Mouse (Mus musculus): ENCODE results near the gene Chst11. TPM values are rescaled to one million over a fixed set of nuclear protein-coding genes. Genes with fewer than 3 reads are reported as not detected.

Chst11 gene
- polyA plus RNA-seq, 1 experiment: 25.0 TPM

DNA sequence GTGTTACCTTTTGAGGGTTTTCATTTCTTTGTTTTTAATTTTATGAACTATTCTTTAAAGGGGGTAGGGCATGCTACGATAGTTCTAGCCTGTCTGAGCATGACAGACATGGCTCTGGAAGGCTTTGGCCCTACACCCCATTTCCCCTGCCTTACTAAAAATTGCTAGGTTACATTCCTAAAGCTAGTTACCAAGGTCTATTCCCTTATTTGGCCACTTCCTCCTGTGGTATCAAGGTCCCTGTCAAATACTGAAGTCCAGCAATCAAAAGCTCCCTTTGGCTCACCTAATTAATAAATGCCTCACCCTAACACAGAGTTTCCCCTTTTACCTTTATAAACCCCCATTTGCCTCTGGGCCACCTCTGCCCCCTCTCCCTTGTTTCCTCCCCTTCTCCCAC, 167.4 kb downstream of the Chst11 start:
- H3K27ac ChIP-seq (ENCODE audit: insufficient read depth, low read length): no peak overlapping the region
- TF ChIP-seq POLR2A (IDR thresholded peaks at IDR 0.05; ENCODE audit: extremely low read depth, insufficient read depth, low read length): no peak
- TF ChIP-seq CTCF (IDR thresholded peaks at IDR 0.05; ENCODE audit: extremely low read depth, insufficient read depth, low read length): no peak
- H3K4me1 ChIP-seq (ENCODE audit: control insufficient read depth, insufficient read depth, low read length): peaks cover 3% of the 10 kb centered on the region; the same call in 1 of the 2 replicates
- no peak overlapping the region for H3K4me3 ChIP-seq (ENCODE audit: insufficient read depth, low read length)

- Histone ChIP-seq H3K27ac (ENCODE audit: insufficient read depth, low read length) (no peak overlapping the region), H3K4me3 (ENCODE audit: insufficient read depth, low read length) (no peak overlapping the region), H3K4me1 (ENCODE audit: control insufficient read depth, insufficient read depth, low read length) (peaks cover 5% of the 10 kb centered on the region; the same call in 1 of the 2 replicates)
- TF ChIP-seq POLR2A (IDR thresholded peaks at IDR 0.05; ENCODE audit: extremely low read depth, insufficient read depth, low read length) (no peak), CTCF (IDR thresholded peaks at IDR 0.05; ENCODE audit: extremely low read depth, insufficient read depth, low read length) (no peak)
These were observed 168.1 kb downstream of the Chst11 start for GRCm38 (mm10) chr10:83153374-83153773.

GRCm38 (mm10) chr10:83153887-83154286, 168.6 kb downstream of the Chst11 start:
- no peak for TF ChIP-seq CTCF (IDR thresholded peaks at IDR 0.05; ENCODE audit: extremely low read depth, insufficient read depth, low read length)
- no peak for TF ChIP-seq POLR2A (IDR thresholded peaks at IDR 0.05; ENCODE audit: extremely low read depth, insufficient read depth, low read length)
- H3K4me1 ChIP-seq (ENCODE audit: control insufficient read depth, insufficient read depth, low read length): peaks cover 5% of the 10 kb centered on the region; the same call in 1 of the 2 replicates
- H3K27ac ChIP-seq (ENCODE audit: insufficient read depth, low read length): no peak overlapping the region
- no peak overlapping the region for H3K4me3 ChIP-seq (ENCODE audit: insufficient read depth, low read length)

GRCm38 (mm10) chr10:83157289-83157688, 172.0 kb downstream of the Chst11 start:
- H3K4me1 ChIP-seq (ENCODE audit: control insufficient read depth, insufficient read depth, low read length): peaks cover 4% of the 10 kb centered on the region; the same call in 1 of the 2 replicates
- H3K27ac ChIP-seq (ENCODE audit: insufficient read depth, low read length): no peak overlapping the region
- H3K4me3 ChIP-seq (ENCODE audit: insufficient read depth, low read length): no peak overlapping the region
- TF ChIP-seq CTCF (IDR thresholded peaks at IDR 0.05; ENCODE audit: extremely low read depth, insufficient read depth, low read length) (no peak), POLR2A (IDR thresholded peaks at IDR 0.05; ENCODE audit: extremely low read depth, insufficient read depth, low read length) (no peak)

DNA sequence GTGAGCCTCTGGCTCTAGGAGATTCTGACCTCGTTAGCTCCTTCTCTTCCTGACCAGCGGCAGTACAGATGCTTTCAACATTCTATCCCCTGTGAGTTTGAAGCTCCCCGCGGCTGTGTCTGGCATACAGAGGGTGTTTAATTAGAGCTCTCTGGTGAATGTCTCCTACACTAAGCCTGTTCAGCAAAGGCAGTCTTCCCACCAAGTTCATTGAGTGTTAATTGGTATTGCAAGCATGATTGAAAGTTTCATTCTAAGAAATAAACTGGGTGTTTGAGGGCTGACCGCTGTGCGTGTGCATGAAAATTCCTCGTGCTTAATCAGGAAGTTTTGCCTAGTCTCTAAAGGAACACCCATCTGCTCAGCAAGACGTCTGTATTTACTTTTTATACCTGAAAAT, 173.0 kb downstream of the Chst11 start:
- Histone ChIP-seq H3K27ac (ENCODE audit: insufficient read depth, low read length) (no peak overlapping the region), H3K4me1 (ENCODE audit: control insufficient read depth, insufficient read depth, low read length) (peaks cover 6% of the 10 kb centered on the region), H3K4me3 (ENCODE audit: insufficient read depth, low read length) (no peak overlapping the region)
- TF ChIP-seq CTCF (IDR thresholded peaks at IDR 0.05; ENCODE audit: extremely low read depth, insufficient read depth, low read length) (no peak), POLR2A (IDR thresholded peaks at IDR 0.05; ENCODE audit: extremely low read depth, insufficient read depth, low read length) (no peak)

GRCm38 (mm10) chr10:83159229-83159628, 173.9 kb downstream of the Chst11 start:
- H3K4me1 ChIP-seq (ENCODE audit: control insufficient read depth, insufficient read depth, low read length): peaks cover 7% of the 10 kb centered on the region
- TF ChIP-seq CTCF (IDR thresholded peaks at IDR 0.05; ENCODE audit: extremely low read depth, insufficient read depth, low read length) (no peak), POLR2A (IDR thresholded peaks at IDR 0.05; ENCODE audit: extremely low read depth, insufficient read depth, low read length) (no peak)
- no peak overlapping the region for H3K27ac ChIP-seq (ENCODE audit: insufficient read depth, low read length)
- no peak overlapping the region for H3K4me3 ChIP-seq (ENCODE audit: insufficient read depth, low read length)

- no peak overlapping the region for H3K27ac ChIP-seq (ENCODE audit: insufficient read depth, low read length)
These were observed 176.5 kb downstream of the Chst11 start for GRCm38 (mm10) chr10:83161656-83162365.

DNA sequence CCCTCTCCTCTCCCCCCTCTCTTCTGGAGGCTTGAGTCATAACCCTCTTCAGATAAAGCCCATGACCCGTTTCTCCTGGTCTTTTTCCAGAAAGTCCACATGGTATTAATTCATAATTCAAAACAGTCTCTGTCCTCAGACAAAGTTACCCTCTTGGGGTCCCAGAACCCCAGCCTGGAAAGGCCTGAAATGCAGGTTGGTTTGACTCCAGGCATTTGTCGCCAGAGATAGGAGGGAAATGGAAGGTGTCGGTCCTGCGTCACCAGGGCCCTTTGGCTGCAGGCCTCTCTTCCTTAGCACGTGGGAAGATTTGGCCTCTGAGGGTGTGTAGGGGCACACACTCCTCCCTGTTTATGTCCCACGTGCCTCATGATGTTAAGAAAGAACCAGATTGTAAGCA, 178.6 kb downstream of the Chst11 start:
- TF ChIP-seq CTCF (IDR thresholded peaks at IDR 0.05; ENCODE audit: extremely low read depth, insufficient read depth, low read length) (no peak), POLR2A (IDR thresholded peaks at IDR 0.05; ENCODE audit: extremely low read depth, insufficient read depth, low read length) (no peak)
- H3K4me1 ChIP-seq (ENCODE audit: control insufficient read depth, insufficient read depth, low read length): peaks cover 7% of the 10 kb centered on the region; the same call in 1 of the 2 replicates

More at GRCm38 (mm10) chr10:83161656-83162365, 176.5 kb downstream of the Chst11 start:
- peaks cover 10% of the 10 kb centered on the region for H3K4me1 ChIP-seq (ENCODE audit: control insufficient read depth, insufficient read depth, low read length)
- TF ChIP-seq CTCF (IDR thresholded peaks at IDR 0.05; ENCODE audit: extremely low read depth, insufficient read depth, low read length) (no peak), POLR2A (IDR thresholded peaks at IDR 0.05; ENCODE audit: extremely low read depth, insufficient read depth, low read length) (no peak)
- H3K4me3 ChIP-seq (ENCODE audit: insufficient read depth, low read length): no peak overlapping the region

DNA sequence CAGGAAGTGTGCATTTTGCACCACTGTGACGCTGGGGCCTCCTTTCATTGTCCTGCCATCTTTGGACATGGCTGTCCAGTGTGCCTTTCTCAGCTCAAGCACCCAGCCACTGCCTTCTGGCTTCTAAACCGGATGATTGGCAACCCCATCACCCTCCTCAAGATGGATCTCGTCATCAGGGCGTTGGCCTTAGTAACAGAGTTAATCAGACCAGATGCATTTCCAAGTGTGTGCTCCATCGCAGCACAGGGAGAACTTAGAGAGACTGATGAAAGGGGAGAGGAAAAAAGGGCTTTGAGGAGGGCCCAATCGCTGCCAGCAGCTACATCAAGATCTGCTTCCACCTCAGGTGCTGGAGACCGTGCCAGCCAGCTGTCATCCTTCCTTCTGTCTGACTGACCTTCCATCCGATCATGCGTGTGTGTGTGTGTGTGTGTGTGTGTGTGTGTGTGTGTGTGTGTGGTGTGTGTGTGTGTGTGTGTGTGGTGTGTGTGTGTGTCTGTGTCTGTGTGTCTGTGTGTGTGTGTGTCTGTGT, 179.7 kb downstream of the Chst11 start:
- TF ChIP-seq CTCF (IDR thresholded peaks at IDR 0.05; ENCODE audit: extremely low read depth, insufficient read depth, low read length) (no peak), POLR2A (IDR thresholded peaks at IDR 0.05; ENCODE audit: extremely low read depth, insufficient read depth, low read length) (no peak)
- H3K4me3 ChIP-seq (ENCODE audit: insufficient read depth, low read length): no peak overlapping the region

More for the DNA sequence above, 178.6 kb downstream of the Chst11 start:
- H3K4me3 ChIP-seq (ENCODE audit: insufficient read depth, low read length): no peak overlapping the region
- no peak overlapping the region for H3K27ac ChIP-seq (ENCODE audit: insufficient read depth, low read length)

More for the DNA sequence above, 179.7 kb downstream of the Chst11 start:
- no peak overlapping the region for H3K27ac ChIP-seq (ENCODE audit: insufficient read depth, low read length)
- H3K4me1 ChIP-seq (ENCODE audit: control insufficient read depth, insufficient read depth, low read length): peaks cover 7% of the 10 kb centered on the region; the same call in 1 of the 2 replicates
